Mouse (Mus musculus) intestine, postnatal 0 days (tissue): ENCODE data around the gene Ppfibp1. TPM values are rescaled to one million over a fixed set of nuclear protein-coding genes. Genes with fewer than 3 reads are reported as not detected.

ENCODE experiments used
- ATAC-seq: fragments of 200-750 bp; cut with Nextera tagmentation; 2 replicates; pipeline ENCODE4 v1.8.0; 2017; ENCODE audit warnings: mild to moderate bottlenecking, moderate TSS enrichment, moderate library complexity
- H3K27ac ChIP-seq: fragments of 300-500 bp; sonication (generic); 2 replicates; pipeline ENCODE4 v1.5.1; 2014; ENCODE audit warnings: mild to moderate bottlenecking, low read depth, low read length, moderate library complexity
- H3K27me3 ChIP-seq: fragments of 300-500 bp; sonication (generic); replicated peaks from 2 replicates; pipeline ENCODE4 v1.6.1; 2014; ENCODE audit warnings: low read length, mixed read lengths; ENCODE audit not compliant: control insufficient read depth, insufficient read depth
- H3K36me3 ChIP-seq: fragments of 300-500 bp; sonication (generic); 2 replicates; pipeline ENCODE4 v1.6.1; 2014; ENCODE audit warnings: mild to moderate bottlenecking, moderate library complexity; ENCODE audit not compliant: control insufficient read depth, insufficient read depth
- H3K4me1 ChIP-seq: fragments of 300-500 bp; sonication (generic); replicated peaks from 2 replicates; pipeline ENCODE4 v1.6.1; 2014; ENCODE audit warnings: antibody characterized with exemption, low read length, mixed read lengths; ENCODE audit not compliant: control insufficient read depth, insufficient read depth
- H3K4me2 ChIP-seq: fragments of 300-500 bp; sonication (generic); replicated peaks from 2 replicates; pipeline ENCODE4 v1.6.1; 2014; ENCODE audit warnings: low read depth, mild to moderate bottlenecking, moderate library complexity
- H3K4me3 ChIP-seq: fragments of 300-500 bp; sonication (generic); 2 replicates; pipeline ENCODE4 v1.5.1; 2014; ENCODE audit warnings: low read depth, low read length
- H3K9ac ChIP-seq: fragments of 300-500 bp; sonication (generic); 2 replicates; pipeline ENCODE4 v1.6.1; 2014; ENCODE audit warnings: mild to moderate bottlenecking, low read depth, low read length
- H3K9me3 ChIP-seq: fragments of 300-500 bp; sonication (generic); 2 replicates; pipeline ENCODE4 v1.6.1; 2016; ENCODE audit warnings: mixed run types; ENCODE audit not compliant: control insufficient read depth
- CTCF ChIP-seq: sonication (generic); IDR thresholded peaks from 2 replicates; pipeline ENCODE4 v1.5.1; 2016; ENCODE audit warnings: low read depth, mild to moderate bottlenecking, control low read depth, antibody characterized with exemption, moderate library complexity
- WGBS: fragments of 180-500 bp; shearing (Covaris S2); extraction: QIAGEN DNeasy Blood & Tissue Kit; methylation state at CpG from one replicate; pipeline ENCODE4 v1.1.7; 2014; 5-methylcytosine and 5-hydroxymethylcytosine counted together
- polyA plus RNA-seq: library from polyadenylated mRNA; unstranded; fragments of >200 nt; fragmentation: Nextera tagmentation; extraction: Ambion mirVana; gene quantifications from 2 replicates; pipeline ENCODE4 v1.2.1, GENCODE M21; 2015

Ppfibp1 gene
- polyA plus RNA-seq, 1 experiment from 2014 or later: 32.3 TPM

DNA sequence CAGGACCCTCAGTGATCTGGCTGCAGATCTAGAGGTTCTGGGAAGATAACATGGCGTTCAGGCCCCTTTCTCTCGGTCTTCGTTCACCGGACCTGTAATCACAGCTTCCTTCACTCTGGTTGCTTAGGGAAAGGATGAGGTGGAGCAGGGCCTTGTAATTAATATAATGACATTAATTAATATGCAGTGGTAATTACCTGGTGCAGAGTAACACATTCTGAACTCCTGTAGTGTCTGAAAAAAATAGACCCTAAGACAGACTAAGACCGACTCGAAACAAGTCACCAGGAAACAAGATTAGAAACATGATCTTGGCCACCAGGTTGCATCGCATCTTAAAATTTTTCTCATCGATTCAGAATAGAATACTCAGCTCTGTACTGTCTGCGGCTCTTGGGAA lies 8.4 kb upstream of the Ppfibp1 start:
- ATAC-seq: no peak
- H3K4me3 ChIP-seq: no peak overlapping the region
- no peak overlapping the region for H3K4me2 ChIP-seq
- no peak overlapping the region for H3K9ac ChIP-seq
- H3K36me3 ChIP-seq: no peaks in the 10 kb centered on the region
- no peaks in the 10 kb centered on the region for H3K4me1 ChIP-seq
- no peak for TF ChIP-seq CTCF
- peaks cover 6% of the 10 kb centered on the region; the same call in 1 of the 2 replicates for H3K9me3 ChIP-seq
- WGBS: 94% methylated on average over 9 of the region's 9 CpGs
- H3K27me3 ChIP-seq: no peaks in the 10 kb centered on the region
- H3K27ac ChIP-seq: no peak overlapping the region

DNA sequence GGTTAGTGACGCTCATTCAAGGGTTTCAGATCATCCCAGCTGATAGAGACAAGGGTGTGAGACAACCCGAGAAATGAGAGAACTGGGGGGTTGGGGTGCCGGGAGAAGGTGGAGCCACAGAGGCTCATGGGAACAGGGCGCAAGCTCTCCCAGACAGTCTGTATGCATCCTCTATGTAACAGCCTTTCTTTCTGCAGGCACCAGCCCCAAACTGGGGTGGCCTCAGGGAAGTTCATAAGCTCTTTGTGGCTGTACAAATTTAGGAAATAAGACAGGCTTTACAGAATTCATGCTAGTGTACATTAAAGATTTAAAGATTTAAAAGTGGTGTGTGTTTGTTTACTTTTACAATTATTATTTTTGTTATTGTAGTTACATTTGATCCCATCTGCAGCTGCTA lies 8.0 kb upstream of the Ppfibp1 start:
- H3K4me1 ChIP-seq: no peaks in the 10 kb centered on the region
- H3K9ac ChIP-seq: no peak overlapping the region
- no peaks in the 10 kb centered on the region for H3K36me3 ChIP-seq
- ATAC-seq: no peak
- no peaks in the 10 kb centered on the region for H3K27me3 ChIP-seq
- H3K27ac ChIP-seq: no peak overlapping the region
- TF ChIP-seq CTCF: no peak
- H3K9me3 ChIP-seq: peaks cover 6% of the 10 kb centered on the region; the same call in 1 of the 2 replicates
- no peak overlapping the region for H3K4me2 ChIP-seq
- H3K4me3 ChIP-seq: no peak overlapping the region
- WGBS: 82% methylated on average over 4 of the region's 4 CpGs

DNA sequence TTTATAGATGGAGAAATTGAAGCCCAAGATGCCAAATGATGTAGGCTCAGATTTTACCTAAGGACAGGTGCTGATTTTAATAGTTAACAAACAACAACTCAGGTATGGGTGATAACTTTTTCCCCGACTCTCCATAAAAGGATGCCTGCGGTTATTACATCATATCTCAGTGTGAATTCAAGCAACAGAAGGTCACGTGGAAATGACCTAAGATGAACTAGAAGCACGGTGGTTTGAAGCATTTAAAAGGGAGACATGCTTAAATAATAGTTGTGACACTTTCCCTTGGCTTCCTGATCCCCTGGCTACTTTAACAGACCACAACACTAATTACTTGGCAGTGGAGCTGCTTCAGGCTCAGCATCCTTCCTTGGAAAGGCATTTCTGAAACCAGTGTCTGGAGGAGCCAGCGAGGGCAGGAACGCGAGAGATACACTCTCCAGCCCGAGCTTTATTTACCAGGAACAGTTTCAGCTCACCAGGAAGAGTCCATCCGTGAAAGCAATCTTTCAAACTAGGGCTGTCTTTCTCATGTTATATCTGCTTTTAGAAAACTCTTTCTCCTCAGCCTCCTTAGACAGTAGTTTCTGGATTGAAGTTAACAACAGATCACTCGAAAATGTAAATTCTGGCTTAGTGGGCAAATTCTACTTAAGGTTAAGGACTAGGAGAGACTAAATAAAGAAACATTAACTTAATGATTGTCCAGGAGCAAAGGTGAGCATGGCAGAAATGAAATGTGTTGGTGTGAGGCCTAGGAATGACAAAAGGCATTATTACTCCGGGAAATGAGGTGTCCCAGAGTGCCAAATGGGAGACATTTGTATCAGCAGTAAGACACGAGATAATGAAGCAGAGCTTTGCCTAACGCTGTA lies 6.2 kb upstream of the Ppfibp1 start:
- Histone ChIP-seq H3K4me2 (no peak overlapping the region), H3K27me3 (no peaks in the 10 kb centered on the region), H3K4me3 (no peak overlapping the region), H3K4me1 (no peaks in the 10 kb centered on the region), H3K36me3 (no peaks in the 10 kb centered on the region), H3K9ac (no peak overlapping the region), H3K27ac (0 out of 2 replicates have a peak overlapping the region, but pooled peaks have one; percentile 28), H3K9me3 (peaks cover 2% of the 10 kb centered on the region; the same call in 1 of the 2 replicates)
- no peak for ATAC-seq
- 44% methylated on average over 13 of the region's 13 CpGs for WGBS
- no peak for TF ChIP-seq CTCF

DNA sequence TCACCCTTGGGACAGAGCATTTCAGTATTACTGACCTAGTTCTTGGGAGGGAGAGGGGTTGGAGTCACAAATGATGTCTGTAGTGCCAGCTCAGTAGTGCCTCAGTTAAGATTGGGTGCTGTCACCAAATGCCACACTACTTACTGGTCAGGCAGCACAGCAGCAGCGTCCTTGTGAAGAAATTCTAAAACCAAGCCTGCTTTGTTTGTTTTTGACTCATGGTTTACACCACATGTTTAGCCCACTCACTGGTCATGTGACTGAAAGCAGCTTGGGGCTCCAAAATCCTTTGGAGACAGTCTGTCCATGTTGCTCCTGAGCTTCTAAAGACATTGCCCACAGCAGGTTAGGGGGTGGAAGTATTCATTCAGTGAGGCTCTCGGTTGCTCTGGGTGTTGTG lies 4.9 kb upstream of the Ppfibp1 start:
- no peak for ATAC-seq
- no peak overlapping the region for H3K27ac ChIP-seq
- no peak overlapping the region for H3K9ac ChIP-seq
- H3K27me3 ChIP-seq: no peaks in the 10 kb centered on the region
- no peak overlapping the region for H3K4me2 ChIP-seq
- H3K4me3 ChIP-seq: no peak overlapping the region
- TF ChIP-seq CTCF: no peak
- no peaks in the 10 kb centered on the region for H3K4me1 ChIP-seq
- H3K9me3 ChIP-seq: no peaks in the 10 kb centered on the region
- H3K36me3 ChIP-seq: no peaks in the 10 kb centered on the region
- WGBS: 82% methylated on average over 2 of the region's 2 CpGs

DNA sequence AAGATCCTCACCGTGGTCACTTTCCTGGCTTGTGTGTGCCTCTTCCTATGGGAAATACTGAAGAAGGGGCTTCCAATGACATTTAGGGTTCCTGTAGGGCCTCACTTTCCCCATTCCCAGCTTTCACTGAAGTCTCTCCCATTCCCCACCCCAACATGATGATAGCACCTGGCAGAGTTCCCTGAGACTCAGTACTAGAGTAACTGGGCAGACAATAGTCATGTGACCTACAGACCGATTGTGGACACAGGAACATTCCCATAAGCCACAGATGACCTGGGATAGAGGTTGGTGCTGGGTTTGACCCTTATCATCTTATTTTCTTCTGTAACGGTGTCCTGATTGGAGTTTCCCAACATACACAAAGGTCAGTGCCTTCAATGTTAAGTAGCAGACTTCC lies 4.1 kb upstream of the Ppfibp1 start:
- no peak for ATAC-seq
- 74% methylated on average over 3 of the region's 3 CpGs for WGBS
- H3K9me3 ChIP-seq: no peaks in the 10 kb centered on the region
- no peak overlapping the region for H3K9ac ChIP-seq
- no peaks in the 10 kb centered on the region for H3K27me3 ChIP-seq
- no peaks in the 10 kb centered on the region for H3K36me3 ChIP-seq
- H3K4me2 ChIP-seq: no peak overlapping the region
- TF ChIP-seq CTCF: no peak
- no peak overlapping the region for H3K4me3 ChIP-seq
- no peak overlapping the region for H3K27ac ChIP-seq
- H3K4me1 ChIP-seq: no peaks in the 10 kb centered on the region; the same call in 1 of the 2 replicates

DNA sequence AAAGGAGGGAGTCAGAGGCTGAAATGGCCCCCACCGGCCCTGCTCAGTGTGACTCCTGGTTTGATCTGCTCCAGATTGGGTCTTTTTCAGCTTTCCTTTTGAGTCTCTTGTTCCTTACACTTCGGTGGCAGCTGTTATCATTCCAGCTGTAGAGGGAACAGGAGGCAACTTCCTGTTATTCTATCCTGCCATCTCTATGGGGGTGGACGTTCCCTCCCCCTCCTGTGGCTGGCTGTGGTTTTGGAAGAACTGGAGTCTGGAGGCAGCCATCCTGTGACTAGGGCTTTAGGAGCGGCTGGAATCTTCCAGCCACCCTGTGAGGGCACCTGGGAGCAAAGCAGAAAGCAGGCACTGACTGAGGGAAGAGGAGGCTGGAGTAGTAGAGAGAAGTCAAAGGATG lies 3.4 kb upstream of the Ppfibp1 start:
- Histone ChIP-seq H3K36me3 (no peaks in the 10 kb centered on the region), H3K9ac (no peak overlapping the region), H3K9me3 (no peaks in the 10 kb centered on the region), H3K27ac (no peak overlapping the region), H3K4me1 (no peaks in the 10 kb centered on the region; the same call in 1 of the 2 replicates), H3K27me3 (no peaks in the 10 kb centered on the region), H3K4me2 (no peak overlapping the region), H3K4me3 (no peak overlapping the region)
- no peak for ATAC-seq
- TF ChIP-seq CTCF: no peak
- 52% methylated on average over 4 of the region's 4 CpGs for WGBS
